Mouse (Mus musculus): ENCODE measurements at regions not wholly inside any gene's neighbourhood (a gene's known extent, or its start where the extent isn't known, plus 50 kb on each side); places are given as distances from the start of the nearest gene placed in this dataset.
"Not testable (repeated sequence)": the region's sequence is repeated elsewhere in the genome, so short reads cannot be mapped to it uniquely, and the experiment has no call there.

- H3K4me3 ChIP-seq (ENCODE audit: insufficient read depth, low read length), result no peak overlapping the region
- H3K4me1 ChIP-seq (ENCODE audit: control insufficient read depth, insufficient read depth, low read length), result peaks cover 2% of the 10 kb centered on the region; the same call in 1 of the 2 replicates
- TF ChIP-seq POLR2A (IDR thresholded peaks at IDR 0.05; ENCODE audit: borderline replicate concordance, low read depth, low read length) (no peak), CTCF (IDR thresholded peaks at IDR 0.05; ENCODE audit: low read depth, low read length) (no peak)
- no peak overlapping the region for H3K27ac ChIP-seq (ENCODE audit: insufficient read depth, low read depth, low read length)
Measured at GRCm38 (mm10) chr10:118612091-118612490, 171.2 kb downstream of the Ifng start.

- Histone ChIP-seq H3K4me3 (ENCODE audit: insufficient read depth, low read length) (no peak overlapping the region), H3K4me1 (ENCODE audit: control insufficient read depth, insufficient read depth, low read length) (peaks cover 2% of the 10 kb centered on the region; the same call in 1 of the 2 replicates), H3K27ac (ENCODE audit: insufficient read depth, low read depth, low read length) (no peak overlapping the region)
- TF ChIP-seq CTCF (IDR thresholded peaks at IDR 0.05; ENCODE audit: low read depth, low read length) (no peak), POLR2A (IDR thresholded peaks at IDR 0.05; ENCODE audit: borderline replicate concordance, low read depth, low read length) (no peak)
Measured at GRCm38 (mm10) chr10:118613056-118613695, 172.3 kb downstream of the Ifng start.

- Histone ChIP-seq H3K27ac (ENCODE audit: insufficient read depth, low read depth, low read length) (no peak overlapping the region), H3K4me3 (ENCODE audit: insufficient read depth, low read length) (no peak overlapping the region), H3K4me1 (ENCODE audit: control insufficient read depth, insufficient read depth, low read length) (peaks cover 2% of the 10 kb centered on the region; the same call in 1 of the 2 replicates)
- TF ChIP-seq POLR2A (IDR thresholded peaks at IDR 0.05; ENCODE audit: borderline replicate concordance, low read depth, low read length), result no peak
- TF ChIP-seq CTCF (IDR thresholded peaks at IDR 0.05; ENCODE audit: low read depth, low read length), result no peak
Measured at GRCm38 (mm10) chr10:118614251-118614865, 173.5 kb downstream of the Ifng start.

- peaks cover 2% of the 10 kb centered on the region; the same call in 1 of the 2 replicates for H3K4me1 ChIP-seq (ENCODE audit: control insufficient read depth, insufficient read depth, low read length)
Measured at GRCm38 (mm10) chr10:118615131-118616020, 174.5 kb downstream of the Ifng start.

GRCm38 (mm10) chr10:118616031-118616615 lies 175.3 kb downstream of the Ifng start:
- TF ChIP-seq POLR2A (IDR thresholded peaks at IDR 0.05; ENCODE audit: borderline replicate concordance, low read depth, low read length), result no peak
- Histone ChIP-seq H3K4me1 (ENCODE audit: control insufficient read depth, insufficient read depth, low read length) (no peaks in the 10 kb centered on the region), H3K4me3 (ENCODE audit: insufficient read depth, low read length) (no peak overlapping the region), H3K27ac (ENCODE audit: insufficient read depth, low read depth, low read length) (no peak overlapping the region)

More at GRCm38 (mm10) chr10:118615131-118616020, 174.5 kb downstream of the Ifng start:
- no peak overlapping the region for H3K4me3 ChIP-seq (ENCODE audit: insufficient read depth, low read length)
- TF ChIP-seq POLR2A (IDR thresholded peaks at IDR 0.05; ENCODE audit: borderline replicate concordance, low read depth, low read length), result no peak
- TF ChIP-seq CTCF (IDR thresholded peaks at IDR 0.05; ENCODE audit: low read depth, low read length), result no peak
- H3K27ac ChIP-seq (ENCODE audit: insufficient read depth, low read depth, low read length), result no peak overlapping the region

GRCm38 (mm10) chr10:118617291-118618044 lies 176.6 kb downstream of the Ifng start:
- Histone ChIP-seq H3K4me3 (ENCODE audit: insufficient read depth, low read length) (no peak overlapping the region), H3K27ac (ENCODE audit: insufficient read depth, low read depth, low read length) (no peak overlapping the region), H3K4me1 (ENCODE audit: control insufficient read depth, insufficient read depth, low read length) (no peaks in the 10 kb centered on the region)
- TF ChIP-seq CTCF (IDR thresholded peaks at IDR 0.05; ENCODE audit: low read depth, low read length) (no peak), POLR2A (IDR thresholded peaks at IDR 0.05; ENCODE audit: borderline replicate concordance, low read depth, low read length) (no peak)

- not testable (repeated sequence) for H3K4me3 ChIP-seq (ENCODE audit: insufficient read depth, low read length); H3K4me1 ChIP-seq (ENCODE audit: control insufficient read depth, insufficient read depth, low read length); H3K27ac ChIP-seq (ENCODE audit: insufficient read depth, low read depth, low read length)
Measured at GRCm38 (mm10) chr10:118618251-118618650, 177.4 kb downstream of the Ifng start.

GRCm38 (mm10) chr10:118618766-118619600 lies 178.1 kb downstream of the Ifng start:
- Histone ChIP-seq H3K27ac (ENCODE audit: insufficient read depth, low read depth, low read length) (no peak overlapping the region), H3K4me1 (ENCODE audit: control insufficient read depth, insufficient read depth, low read length) (no peaks in the 10 kb centered on the region), H3K4me3 (ENCODE audit: insufficient read depth, low read length) (no peak overlapping the region)
- no peak for TF ChIP-seq CTCF (IDR thresholded peaks at IDR 0.05; ENCODE audit: low read depth, low read length)
